ENCODE assay signal across 9 mouse cellular contexts in the genomic region with DNA sequence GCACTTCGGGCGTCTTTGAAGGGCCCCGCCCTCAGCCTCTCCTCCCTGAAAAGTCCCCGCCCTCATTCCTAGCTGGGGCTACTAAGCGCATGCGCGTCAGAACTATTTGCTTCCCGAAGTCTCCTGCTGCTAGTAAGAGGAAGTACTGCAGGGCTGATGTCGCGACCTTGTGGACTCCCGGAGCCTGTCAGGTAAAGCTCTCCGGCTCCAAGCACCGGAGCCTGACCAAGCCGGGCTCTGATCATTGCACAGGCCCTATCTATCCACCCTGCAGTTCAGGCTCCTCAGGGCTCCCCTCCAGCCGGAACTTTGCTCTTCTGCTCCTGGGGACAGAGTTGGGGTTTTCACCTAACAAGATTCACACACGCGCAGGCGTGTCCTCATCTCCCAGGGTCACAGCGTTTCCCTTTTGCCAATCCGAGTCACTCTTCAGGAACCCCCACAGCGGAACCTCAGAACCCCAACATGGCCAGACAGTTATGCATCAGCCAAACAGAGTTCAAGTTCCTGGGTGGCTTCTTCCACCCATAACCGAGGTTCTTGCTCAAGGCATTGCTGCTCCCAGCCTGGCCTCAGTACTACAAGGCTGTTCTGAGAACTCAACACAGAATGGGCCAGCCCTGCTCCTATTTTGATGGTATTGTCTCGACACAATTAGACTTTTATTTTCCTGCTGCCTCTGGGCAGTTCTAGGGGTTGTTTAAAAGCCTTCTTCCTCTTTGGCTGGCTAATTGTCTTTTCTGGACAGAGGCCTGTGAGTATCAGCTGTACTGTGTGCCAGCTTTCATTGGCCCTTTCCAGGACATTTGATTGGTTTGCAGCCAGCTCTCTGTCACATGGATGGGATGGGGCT. TPM values are rescaled to one million over a fixed set of nuclear protein-coding genes. Genes with fewer than 3 reads are reported as not detected.
DNase-seq lines count a peak whose midpoint lies in the region; ATAC-seq and TF ChIP-seq lines count a peak whose summit lies in the region.
"Had no signal": no experiment of that assay in that cellular context is flagged by ENCODE, and none has a peak within 500 bp of the region (broad histone marks: within the 10 kb centered on the region; RNA-seq: fewer than 3 reads in every experiment).

Gene Nudt7 (plus strand): TSS at position 48 of the 853 bp plus-strand sequence.

- intact Hi-C loops in heart, postnatal 25 days (cut with DNase I) = no loop called here

- peak; percentile 86 for ATAC-seq in forebrain, embryonic 16.5 days
- peak; percentile 93 for ATAC-seq in liver, postnatal 0 days
- ATAC-seq in neural tube, embryonic 14.5 days (ENCODE audit: low read depth) = peak; percentile 87

- WGBS in cerebellum, adult 2 months = 3% methylated on average over 23 of the region's 23 CpGs
- 2% methylated on average over 23 of the region's 23 CpGs for WGBS in forebrain, embryonic 16.5 days
- 1% methylated on average over 23 of the region's 23 CpGs for WGBS in liver, postnatal 0 days (ENCODE audit: insufficient replicate concordance)
- WGBS in neural tube, embryonic 14.5 days = 2% methylated on average over 23 of the region's 23 CpGs

- no peaks in the 10 kb centered on the region for H3K9me3 ChIP-seq in ES-E14 (ENCODE audit: control insufficient read depth, insufficient read depth, low read depth, low read length)
- H3K9me3 ChIP-seq in forebrain, embryonic 16.5 days (ENCODE audit: control insufficient read depth, low read length) = no peaks in the 10 kb centered on the region
- H3K9me3 ChIP-seq in liver, postnatal 0 days (ENCODE audit: low read length) = no peaks in the 10 kb centered on the region
- H3K9me3 ChIP-seq in neural tube, embryonic 14.5 days (ENCODE audit: control insufficient read depth, low read length) = no peaks in the 10 kb centered on the region

- in situ Hi-C loops in ES-E14 (cut with MboI; ENCODE audit: low sequenced_read_pairs in 2 of 2, unreplicated experiment in 2 of 2) = no loop called here

- no peak within 1 kb of the TSS for H3K27ac ChIP-seq in ES-E14 (ENCODE audit: insufficient read depth, low read depth, low read length, poor library complexity, severe bottlenecking)
- peak within 1 kb of the TSS; percentile 6 for H3K27ac ChIP-seq in cerebellum, adult 2 months (ENCODE audit: insufficient read depth, low read length)
- no peak within 1 kb of the TSS for H3K27ac ChIP-seq in forebrain, embryonic 16.5 days (ENCODE audit: low read length)
- peak within 1 kb of the TSS; percentile 84 for H3K27ac ChIP-seq in liver, postnatal 0 days (ENCODE audit: low read depth)
- no peak within 1 kb of the TSS for H3K27ac ChIP-seq in neural tube, embryonic 14.5 days (ENCODE audit: low read depth, low read length)
- H3K27ac ChIP-seq in testis, adult 2 months (ENCODE audit: control insufficient read depth, insufficient read depth, low read depth, low read length) = peak within 1 kb of the TSS; percentile 57

- peak within 1 kb of the TSS; percentile 30 for H3K9ac ChIP-seq in ES-E14 (ENCODE audit: insufficient read depth, low read depth, low read length, poor library complexity, severe bottlenecking)
- H3K9ac ChIP-seq in forebrain, embryonic 16.5 days (replicated peaks; ENCODE audit: low read depth, low read length) = peak within 1 kb of the TSS; percentile 42; the same call in 1 of the 2 replicates
- H3K9ac ChIP-seq in liver, postnatal 0 days (replicated peaks) = peak within 1 kb of the TSS; percentile 69
- no peak within 1 kb of the TSS for H3K9ac ChIP-seq in neural tube, embryonic 14.5 days (replicated peaks; ENCODE audit: low read depth, low read length)

- H3K4me1 ChIP-seq in ES-E14 (ENCODE audit: control insufficient read depth in 2 of 2, insufficient read depth in 2 of 2, low read length in 2 of 2, poor library complexity in 1 of 2) = peaks cover 0 to 6% of the 10 kb centered on the region in 2 experiments; a peak in 2 of 4 replicates
- no peaks in the 10 kb centered on the region for H3K4me1 ChIP-seq in cerebellum, adult 2 months (ENCODE audit: control insufficient read depth, insufficient read depth, low read length)
- H3K4me1 ChIP-seq in forebrain, embryonic 16.5 days (replicated peaks; ENCODE audit: control insufficient read depth, insufficient read depth, low read length) = peaks cover 6% of the 10 kb centered on the region
- H3K4me1 ChIP-seq in liver, postnatal 0 days (ENCODE audit: insufficient read depth) = peaks cover 23% of the 10 kb centered on the region
- no peaks in the 10 kb centered on the region for H3K4me1 ChIP-seq in neural tube, embryonic 14.5 days (ENCODE audit: control insufficient read depth, insufficient read depth, low read length)
- H3K4me1 ChIP-seq in testis, adult 2 months (ENCODE audit: control insufficient read depth, insufficient read depth, low read length) = peaks cover 13% of the 10 kb centered on the region

- no peak for TF ChIP-seq EP300 in liver, postnatal 0 days (IDR thresholded peaks at IDR 0.05; ENCODE audit: low read depth)

- H3K27me3 ChIP-seq in cerebellum, adult 2 months (ENCODE audit: control insufficient read depth, insufficient read depth, low read length) = no peaks in the 10 kb centered on the region
- no peaks in the 10 kb centered on the region for H3K27me3 ChIP-seq in forebrain, embryonic 16.5 days (replicated peaks; ENCODE audit: control insufficient read depth, insufficient read depth, low read length)
- H3K27me3 ChIP-seq in liver, postnatal 0 days (ENCODE audit: insufficient read depth, low read length) = no peaks in the 10 kb centered on the region
- H3K27me3 ChIP-seq in neural tube, embryonic 14.5 days (ENCODE audit: control insufficient read depth, insufficient read depth, low read length) = no peaks in the 10 kb centered on the region
- no peaks in the 10 kb centered on the region for H3K27me3 ChIP-seq in testis, adult 2 months (ENCODE audit: control insufficient read depth, insufficient read depth, low read length)

- H3K4me2 ChIP-seq in forebrain, embryonic 16.5 days (ENCODE audit: low read length) = peak within 1 kb of the TSS; percentile 64
- peak within 1 kb of the TSS; percentile 81 for H3K4me2 ChIP-seq in liver, postnatal 0 days (ENCODE audit: low read depth, low read length)
- peak within 1 kb of the TSS; percentile 56 for H3K4me2 ChIP-seq in neural tube, embryonic 14.5 days (ENCODE audit: low read depth, low read length)

- peak within 1 kb of the TSS; percentile 45 to 70; a peak in 3 of 4 replicates for H3K4me3 ChIP-seq in ES-E14 (ENCODE audit: insufficient read depth in 1 of 2, low read depth in 1 of 2, low read length in 2 of 2, poor library complexity in 1 of 2, severe bottlenecking in 1 of 2)
- peak within 1 kb of the TSS; percentile 57 for H3K4me3 ChIP-seq in cerebellum, adult 2 months (replicated peaks; ENCODE audit: insufficient read depth, low read depth, low read length)
- H3K4me3 ChIP-seq in forebrain, embryonic 16.5 days (replicated peaks; ENCODE audit: low read length) = peak within 1 kb of the TSS; percentile 41
- peak within 1 kb of the TSS; percentile 58 for H3K4me3 ChIP-seq in liver, postnatal 0 days (ENCODE audit: low read depth, low read length)
- peak within 1 kb of the TSS; percentile 28 for H3K4me3 ChIP-seq in neural tube, embryonic 14.5 days (ENCODE audit: low read depth, low read length)
- peak within 1 kb of the TSS; percentile 89 for H3K4me3 ChIP-seq in testis, adult 2 months (ENCODE audit: control insufficient read depth, low read depth, low read length)
- H3K4me3 ChIP-seq: myocyte had no signal

- TF ChIP-seq CTCF in cerebellum, adult 2 months (IDR thresholded peaks at IDR 0.05; ENCODE audit: borderline replicate concordance, insufficient read depth, low read depth, low read length) = no peak
- peak; percentile 33 for TF ChIP-seq CTCF in liver, postnatal 0 days (IDR thresholded peaks at IDR 0.05; ENCODE audit: low read depth)
- TF ChIP-seq CTCF in testis, adult 2 months (IDR thresholded peaks at IDR 0.05; ENCODE audit: control insufficient read depth, insufficient read depth, insufficient replicate concordance, low read depth, low read length) = no peak

- 0 out of 2 replicates have a peak, but pooled peaks have one; percentile 16 for TF ChIP-seq POLR2A in cerebellum, adult 2 months (IDR thresholded peaks at IDR 0.05; ENCODE audit: borderline replicate concordance, insufficient read depth, low read length)
- no peak for TF ChIP-seq POLR2A in testis, adult 2 months (IDR thresholded peaks at IDR 0.05; ENCODE audit: control insufficient read depth, low read depth, low read length)

- DNase-seq in ES-E14 (ENCODE audit: low read depth, low spot score) = peak; percentile 95
- peak; percentile 85 to 88 for DNase-seq in cerebellum, adult 2 months
- DNase-seq in heart, postnatal 25 days (ENCODE audit: low spot score) = peak; percentile 82
- DNase-seq in layer of hippocampus, adult 11-12 months (ENCODE audit: low spot score) = peak; percentile 84
- peak; percentile 92 for DNase-seq in liver, postnatal 0 days

- H3K36me3 ChIP-seq in ES-E14 (ENCODE audit: control insufficient read depth, insufficient read depth, low read length, poor library complexity, severe bottlenecking) = no peaks in the 10 kb centered on the region
- H3K36me3 ChIP-seq in forebrain, embryonic 16.5 days (ENCODE audit: control insufficient read depth, insufficient read depth) = no peaks in the 10 kb centered on the region
- no peaks in the 10 kb centered on the region for H3K36me3 ChIP-seq in liver, postnatal 0 days (replicated peaks; ENCODE audit: insufficient read depth, low read length)
- H3K36me3 ChIP-seq in neural tube, embryonic 14.5 days (ENCODE audit: control insufficient read depth, insufficient read depth, low read length) = no peaks in the 10 kb centered on the region
- no peaks in the 10 kb centered on the region for H3K36me3 ChIP-seq in testis, adult 2 months (ENCODE audit: control insufficient read depth, insufficient read depth, low read length)

TF ChIP-seq in ES-E14, 5 proteins besides CTCF, POLR2A, EP300 and RAD21:
- no peak for TF ChIP-seq MAFK (IDR thresholded peaks at IDR 0.05; ENCODE audit: insufficient read depth, low read depth, low read length)
- no peak for TF ChIP-seq ZC3H11A (IDR thresholded peaks at IDR 0.05; ENCODE audit: borderline replicate concordance, low read depth, low read length)
- no peak for TF ChIP-seq ZNF384 (IDR thresholded peaks at IDR 0.05; ENCODE audit: low read depth, low read length)
- TF ChIP-seq HCFC1 (IDR thresholded peaks at IDR 0.05; ENCODE audit: borderline replicate concordance, insufficient read depth, low read length) = no peak
- no peak for TF ChIP-seq CHD2 (IDR thresholded peaks at IDR 0.05; ENCODE audit: low read depth, low read length)
TF ChIP-seq in ES-E14: peak in this region for 0.

RNA-seq across cellular contexts. Expression of gene Nudt7, which starts in this region (rescaled TPM):
- 1.0 and 1.8 TPM in 2 replicates for total RNA-seq in ES-E14 (2012; rRNA removed)
- 11.0 and 12.4 TPM in 2 replicates for polyA plus RNA-seq in cerebellum, adult 2 months (2012; rRNA removed)
- polyA plus RNA-seq in forebrain, embryonic 16.5 days (2015; fragmentation: Nextera tagmentation; extraction: Ambion mirVana) = 2.6 and 3.2 TPM in 2 replicates
- 10 to 100 TPM; 84.6 to 89.5 TPM for total RNA-seq in heart, postnatal 25 days (2021)
- 42.4 and 42.7 TPM in 2 replicates for polyA plus RNA-seq in liver, postnatal 0 days (2015; fragmentation: Nextera tagmentation; extraction: Ambion mirVana)
- 3.8 and 4.5 TPM in 2 replicates for polyA plus RNA-seq in neural tube, embryonic 14.5 days (2014; fragmentation: Nextera tagmentation; extraction: Ambion mirVana)
- 1.0 and 1.3 TPM in 2 replicates for polyA plus RNA-seq in testis, adult 2 months (2012; rRNA removed)
- polyA plus RNA-seq: myocyte had no signal

Comparison
In these comparisons a context has a peak if more than half of its experiments do, and no peak if none do; other contexts are left out.
1. RNA of gene Nudt7 (total RNA-seq): 84.6 to 89.5 TPM in heart, postnatal 25 days; 1.0 to 1.8 TPM in ES-E14; every median in the first group is over 10 times any median in the second.
2. H3K27ac ChIP-seq: peak in cerebellum, adult 2 months (single experiment), liver, postnatal 0 days (single experiment) and testis, adult 2 months (single experiment); none in ES-E14 (single experiment), forebrain, embryonic 16.5 days (single experiment) and neural tube, embryonic 14.5 days (single experiment).
3. H3K4me3 ChIP-seq: peak in every context shown above with its lines; median percentile 89 in testis, adult 2 months; 58 in liver, postnatal 0 days; 58 in ES-E14; 57 in cerebellum, adult 2 months; 41 in forebrain, embryonic 16.5 days; 28 in neural tube, embryonic 14.5 days.
4. Peak in every context shown above with its lines, with median percentiles within 50 percentile points of each other: DNase-seq, ATAC-seq and H3K4me2 ChIP-seq.